Mouse (Mus musculus) cerebral cortex, adult 2 months (tissue): ENCODE results near the gene Elk3.

Source experiments
- WGBS: fragments of 180-500 bp; shearing (Covaris S2); methylation state at CpG from one replicate; pipeline ENCODE4 v1.1.7; 2018; 5-methylcytosine and 5-hydroxymethylcytosine counted together

The Elk3 gene

GRCm38 (mm10) chr10:93310721-93311411 is at the start of gene Elk3:
Gene Elk3 (minus strand): TSS chr10:93311135.
- WGBS = 2% methylated on average over 53 of the region's 53 CpGs

- 42% methylated on average over 3 of the region's 3 CpGs for WGBS
Measured at GRCm38 (mm10) chr10:93360623-93361022, 49.7 kb upstream of the Elk3 start.

GRCm38 (mm10) chr10:93360190-93360589 is 49.3 kb upstream of the Elk3 start:
- 70% methylated on average over 4 of the region's 4 CpGs for whole genome bisulfite sequencing

GRCm38 (mm10) chr10:93359339-93359863 is 48.5 kb upstream of the Elk3 start:
- 76% methylated on average over 7 of the region's 7 CpGs for WGBS

- 78% methylated on average over 4 of the region's 4 CpGs for WGBS
Measured at GRCm38 (mm10) chr10:93358878-93359277, 47.9 kb upstream of the Elk3 start.

GRCm38 (mm10) chr10:93357162-93357561 is 46.2 kb upstream of the Elk3 start:
- 66% methylated on average over 5 of the region's 5 CpGs for WGBS

- WGBS = 83% methylated on average over 9 of the region's 9 CpGs
Measured at GRCm38 (mm10) chr10:93356122-93356521, 45.2 kb upstream of the Elk3 start.

- WGBS = 52% methylated on average over 8 of the region's 8 CpGs
Measured at GRCm38 (mm10) chr10:93355276-93355927, 44.5 kb upstream of the Elk3 start.

- WGBS = 88% methylated on average over 10 of the region's 10 CpGs
Measured at GRCm38 (mm10) chr10:93353545-93354326, 42.8 kb upstream of the Elk3 start.

GRCm38 (mm10) chr10:93347918-93348505 is 37.1 kb upstream of the Elk3 start:
- 50% methylated on average over 14 of the region's 14 CpGs for WGBS

- 50% methylated on average over 7 of the region's 7 CpGs for WGBS
Measured at GRCm38 (mm10) chr10:93347387-93347786, 36.5 kb upstream of the Elk3 start.

GRCm38 (mm10) chr10:93346208-93346936 is 35.4 kb upstream of the Elk3 start:
- WGBS = 89% methylated on average over 9 of the region's 9 CpGs

- WGBS = 79% methylated on average over 2 of the region's 2 CpGs
Measured at GRCm38 (mm10) chr10:93345497-93345896, 34.6 kb upstream of the Elk3 start.

- WGBS = 65% methylated on average over 6 of the region's 6 CpGs
Measured at GRCm38 (mm10) chr10:93343469-93343868, 32.5 kb upstream of the Elk3 start.

- WGBS = 83% methylated on average over 3 of the region's 3 CpGs
Measured at GRCm38 (mm10) chr10:93342986-93343385, 32.1 kb upstream of the Elk3 start.

GRCm38 (mm10) chr10:93338526-93338925 is 27.6 kb upstream of the Elk3 start:
- WGBS = 90% methylated on average over 5 of the region's 5 CpGs

- whole genome bisulfite sequencing = 76% methylated on average over 6 of the region's 6 CpGs
Measured at GRCm38 (mm10) chr10:93336462-93336931, 25.6 kb upstream of the Elk3 start.

GRCm38 (mm10) chr10:93335828-93336461 is 25.0 kb upstream of the Elk3 start:
- WGBS = 75% methylated on average over 16 of the region's 16 CpGs

- 59% methylated on average over 2 of the region's 2 CpGs for WGBS
Measured at GRCm38 (mm10) chr10:93335001-93335400, 24.1 kb upstream of the Elk3 start.

GRCm38 (mm10) chr10:93333239-93333638 is 22.3 kb upstream of the Elk3 start:
- WGBS = 76% methylated on average over 5 of the region's 5 CpGs
